Mouse (Mus musculus) urinary bladder, postnatal 14 days (tissue): ENCODE results near the gene Trim11.
"Not testable (repeated sequence)": the region's sequence is repeated elsewhere in the genome, so short reads cannot be mapped to it uniquely, and the experiment has no call there.

Source experiments
- DNase-seq: peaks from one replicate; pipeline ENCODE4 v3.0.0; 2021; ENCODE audit warnings: low spot score

Gene Trim11

GRCm38 (mm10) chr11:58978027-58978705, at the start of gene Trim11:
Gene Trim11, plus strand, starts transcription at chr11:58978093.
- DNase-seq, result peak; percentile 56

GRCm38 (mm10) chr11:58929055-58929454, 48.8 kb upstream of the Trim11 start:
- no peak for DNase-seq

GRCm38 (mm10) chr11:58929641-58930040, 48.3 kb upstream of the Trim11 start:
- DNase-seq, result no peak

- DNase-seq, result no peak
Observed at GRCm38 (mm10) chr11:58930254-58930653, 47.6 kb upstream of the Trim11 start.

GRCm38 (mm10) chr11:58931576-58931975, 46.3 kb upstream of the Trim11 start:
- no peak for DNase-seq

DNA sequence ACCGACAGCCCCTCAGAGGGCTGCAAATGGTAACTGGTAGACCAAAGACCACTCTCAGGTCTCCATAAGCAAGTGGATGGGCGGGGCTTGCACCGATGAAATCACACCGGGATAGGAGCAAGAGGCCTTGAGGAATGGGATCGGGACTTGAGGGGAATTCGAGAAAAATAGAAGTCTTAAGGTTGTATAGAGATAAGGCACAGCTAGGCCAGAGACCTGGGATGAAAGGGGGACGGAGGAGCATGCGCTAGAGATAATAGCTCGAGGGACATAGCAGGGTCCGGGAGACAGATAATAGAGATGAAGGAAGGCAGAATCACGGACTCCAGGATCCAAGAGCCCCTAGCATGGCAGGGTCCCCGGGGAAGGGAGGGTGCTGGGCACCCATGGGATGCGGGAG, 40.0 kb upstream of the Trim11 start:
- no peak for DNase-seq

- DNase-seq, result peak; percentile 91
Observed at GRCm38 (mm10) chr11:58938322-58939087, 39.4 kb upstream of the Trim11 start, which contains the start of gene Rnf187. Gene Rnf187, minus strand, starts transcription at chr11:58938916.

GRCm38 (mm10) chr11:58939088-58939439, 38.8 kb upstream of the Trim11 start:
- no peak for DNase-seq

- no peak for DNase-seq
Observed at GRCm38 (mm10) chr11:58944136-58944535, 33.8 kb upstream of the Trim11 start.

- no peak for DNase-seq
Observed at GRCm38 (mm10) chr11:58947306-58947705, 30.6 kb upstream of the Trim11 start.

GRCm38 (mm10) chr11:58947798-58948528, 29.9 kb upstream of the Trim11 start:
- DNase-seq, result no peak

- DNase-seq, result no peak
Observed at GRCm38 (mm10) chr11:58948542-58949479, 29.1 kb upstream of the Trim11 start, which contains the start of gene Hist3h2ba. Gene Hist3h2ba, plus strand, starts transcription at chr11:58948920.

DNA sequence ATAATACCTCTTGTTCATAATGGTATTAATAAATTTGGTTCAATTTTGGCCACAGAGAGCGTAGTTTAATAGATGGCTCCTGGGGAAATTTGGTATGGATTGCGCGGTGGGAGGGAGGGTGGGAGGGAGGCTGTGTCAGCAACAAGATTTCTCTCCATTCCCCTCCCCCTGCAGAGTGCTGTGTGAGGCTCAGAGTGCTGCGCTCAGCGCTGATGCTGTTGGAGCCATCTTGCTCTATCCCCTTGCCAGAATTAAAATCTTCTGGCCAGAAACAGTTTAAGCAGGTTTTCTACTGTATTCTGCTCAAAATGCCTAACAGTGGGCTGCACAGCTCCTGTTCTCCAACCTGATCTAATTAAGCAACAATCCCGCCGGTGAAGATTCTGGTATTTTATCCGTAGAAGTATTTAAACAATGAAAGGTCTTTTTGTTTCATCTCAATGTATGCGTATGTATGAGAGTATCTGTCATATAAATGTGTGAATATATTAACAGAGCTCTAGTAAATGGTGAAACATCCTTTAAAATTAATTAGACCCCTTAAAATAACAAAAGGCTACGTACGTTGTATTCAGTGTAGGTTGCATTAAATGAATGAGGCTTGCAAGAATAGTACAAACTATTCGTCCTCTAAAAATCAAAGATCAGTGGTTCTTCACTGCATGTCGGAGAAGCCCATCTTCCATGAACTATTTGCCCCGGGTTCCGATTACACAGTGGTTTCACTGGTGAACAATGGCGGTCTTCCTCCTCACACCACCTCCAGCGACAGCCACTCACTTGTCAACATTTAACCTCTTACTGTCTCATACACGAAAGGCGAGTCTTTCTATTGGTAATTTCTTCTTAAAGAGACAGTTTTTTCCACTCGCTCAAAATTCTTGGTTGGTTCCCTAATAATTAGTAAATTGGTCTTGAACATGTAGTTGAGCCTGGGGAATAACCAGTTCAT, 28.1 kb upstream of the Trim11 start:
- no peak for DNase-seq

DNA sequence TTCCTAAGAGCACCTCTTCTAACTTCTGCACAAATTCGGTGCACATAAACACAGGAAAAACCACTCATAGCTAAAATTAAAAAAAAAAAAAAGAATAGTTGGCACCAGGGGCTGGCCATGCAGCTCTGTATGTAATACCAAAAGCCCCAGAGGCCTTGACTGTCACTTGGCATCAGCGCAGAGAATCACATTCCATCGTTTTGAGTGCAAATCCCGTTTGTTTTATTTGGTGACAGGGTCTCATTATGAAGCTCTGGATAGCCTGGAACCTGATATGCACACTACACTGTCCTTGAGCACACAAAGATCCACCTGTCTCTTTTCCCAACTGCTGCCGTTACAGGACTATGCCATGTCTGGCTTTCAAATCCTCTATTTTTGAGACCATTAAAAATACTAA, 26.7 kb upstream of the Trim11 start:
- DNase-seq, result no peak

GRCm38 (mm10) chr11:58953351-58954169, 24.3 kb upstream of the Trim11 start:
- no peak for DNase-seq

- not testable (repeated sequence) for DNase-seq
Observed at GRCm38 (mm10) chr11:58954170-58954419, 23.8 kb upstream of the Trim11 start.

- peak; percentile 83 for DNase-seq
Observed at GRCm38 (mm10) chr11:58954420-58955142, 23.3 kb upstream of the Trim11 start, which contains the start of the genes Hist3h2a and Trim17. Gene Hist3h2a, plus strand, starts transcription at chr11:58954685. Gene Trim17, plus strand, starts transcription at chr11:58954685.

DNA sequence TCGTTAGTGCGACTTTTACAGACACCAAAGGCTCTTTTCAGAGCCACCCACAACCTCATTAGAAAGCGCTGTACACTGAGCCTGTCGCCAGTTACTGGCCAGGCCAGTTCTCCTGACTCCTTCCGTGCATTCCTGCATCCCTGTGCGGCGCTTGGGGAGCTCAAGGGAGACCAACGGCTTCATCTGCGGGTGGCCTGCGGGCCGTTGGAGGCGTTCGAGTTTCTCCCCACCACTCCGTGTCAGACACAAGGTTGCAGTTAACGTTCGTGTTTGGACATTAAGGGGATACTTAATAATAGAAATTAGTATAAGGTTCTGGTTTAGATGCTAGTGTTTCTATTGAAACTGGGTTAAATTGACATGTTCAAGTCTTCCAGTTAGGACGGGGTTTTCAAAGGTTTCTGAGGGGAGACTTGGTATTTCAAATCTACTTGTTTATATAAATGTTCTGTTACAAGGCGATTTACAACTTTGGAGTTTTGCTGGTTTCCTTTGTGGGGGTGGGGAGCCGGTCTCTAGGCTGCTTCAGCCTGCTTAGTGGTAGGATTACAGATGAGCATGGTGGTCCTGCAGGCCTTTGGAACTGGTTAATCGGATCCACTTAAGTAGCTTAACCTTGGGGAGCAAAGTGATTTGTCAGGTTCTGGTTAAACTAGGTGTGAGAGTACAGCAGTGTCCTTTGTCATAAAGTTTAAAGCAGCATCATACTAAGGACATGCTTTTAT, 22.6 kb upstream of the Trim11 start:
- DNase-seq, result no peak
